Mouse (Mus musculus): Measurements from ENCODE around the gene Irf3.

DNA sequence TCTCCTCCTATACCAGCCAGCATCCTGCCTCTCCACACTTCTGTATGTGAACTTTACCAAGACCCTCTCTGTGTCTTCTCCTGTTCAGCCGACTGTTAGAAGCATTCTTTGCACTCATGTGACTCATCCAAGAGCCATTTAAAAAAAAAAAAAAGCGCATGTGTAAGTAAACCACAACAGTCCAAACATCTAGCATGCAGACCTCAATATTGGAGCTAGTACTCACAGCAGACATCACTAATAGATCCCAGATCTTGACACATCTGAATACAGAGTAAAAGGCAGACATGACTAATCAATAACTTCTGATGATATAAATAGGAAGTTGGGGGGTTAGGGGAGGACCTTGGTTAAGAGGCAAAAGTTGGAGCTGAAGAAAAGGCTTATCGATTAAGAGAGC, 38.2 kb downstream of the Irf3 start:
- TF ChIP-seq NANOG (IDR thresholded peaks at IDR 0.05; ENCODE audit: borderline replicate concordance, low read length) (no peak), CTCF (conservative IDR thresholded peaks at IDR 0.05; ENCODE audit: low read length) (no peak), POU5F1 (IDR thresholded peaks at IDR 0.05; ENCODE audit: borderline replicate concordance, low read length) (no peak)
